Mouse (Mus musculus) myocyte (in vitro differentiated cells): ENCODE measurements around the gene Atp8b4.

Experiments
- E2F4 ChIP-seq: IDR thresholded peaks from one replicate; pipeline ENCODE4 v1.6.1; 2011; ENCODE audit warnings: mild to moderate bottlenecking, control low read depth, moderate library complexity; ENCODE audit not compliant: insufficient read depth
- MYOD1 ChIP-seq, 3 experiments: IDR thresholded peaks; one replicate each; pipeline ENCODE4 v1.6.1; 2011; ENCODE audit warnings: control low read depth in 2 of 3, low read depth in 2 of 3, mild to moderate bottlenecking in 2 of 3, moderate library complexity in 1 of 3; ENCODE audit not compliant: insufficient read length in 2 of 3, control insufficient read depth in 1 of 3
- POLR2A ChIP-seq: IDR thresholded peaks from one replicate; pipeline ENCODE4 v1.6.1; 2011; ENCODE audit warnings: low read depth, mild to moderate bottlenecking, control low read depth, moderate library complexity; ENCODE audit not compliant: insufficient read length
- POLR2AphosphoS2 ChIP-seq: IDR thresholded peaks from one replicate; pipeline ENCODE4 v1.6.1; 2011; ENCODE audit warnings: low read depth, control low read depth; ENCODE audit not compliant: insufficient read length
- REST ChIP-seq: IDR thresholded peaks from one replicate; pipeline ENCODE4 v1.6.1; 2011; ENCODE audit warnings: mild to moderate bottlenecking, control low read depth, moderate library complexity; ENCODE audit not compliant: insufficient read depth, insufficient read length
- SRF ChIP-seq: IDR thresholded peaks from one replicate; pipeline ENCODE4 v1.6.1; 2011; ENCODE audit warnings: low read depth; ENCODE audit not compliant: control insufficient read depth, insufficient read length
- TCF12 ChIP-seq: IDR thresholded peaks from one replicate; pipeline ENCODE4 v1.6.1; 2011; ENCODE audit warnings: mild to moderate bottlenecking, control low read depth; ENCODE audit not compliant: poor library complexity, insufficient read depth, severe bottlenecking

DNA sequence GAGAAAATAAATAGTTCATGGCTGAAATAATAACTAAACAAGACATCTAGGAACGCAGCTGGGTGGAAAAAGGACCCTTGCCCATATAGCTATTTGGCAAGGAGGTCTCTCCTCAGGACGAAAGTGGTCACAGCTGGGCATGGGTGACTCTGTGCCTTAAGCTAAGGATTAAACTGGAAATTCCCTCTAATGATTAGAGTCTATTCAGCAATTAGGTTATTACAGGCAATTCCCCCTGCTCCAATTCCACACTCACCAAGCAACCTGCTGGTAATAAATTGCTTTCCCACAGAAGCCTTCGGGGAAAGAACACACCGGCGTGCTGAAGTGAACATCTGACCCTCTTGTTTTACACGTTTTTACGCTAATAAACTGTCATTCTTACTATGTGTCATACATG is 5.2 kb downstream of the Atp8b4 start:
- TF ChIP-seq MYOD1 (IDR thresholded peaks at IDR 0.05; ENCODE audit: control insufficient read depth in 1 of 3, insufficient read length in 2 of 3, low read depth in 2 of 3): no peak
- TF ChIP-seq TCF12: no peak
- TF ChIP-seq E2F4: no peak
- TF ChIP-seq POLR2A: no peak
- no peak for TF ChIP-seq SRF
- TF ChIP-seq REST: no peak
- TF ChIP-seq POLR2AphosphoS2: no peak
